Comparison of ENCODE assay signal across 10 mouse cellular contexts in the genomic region with DNA sequence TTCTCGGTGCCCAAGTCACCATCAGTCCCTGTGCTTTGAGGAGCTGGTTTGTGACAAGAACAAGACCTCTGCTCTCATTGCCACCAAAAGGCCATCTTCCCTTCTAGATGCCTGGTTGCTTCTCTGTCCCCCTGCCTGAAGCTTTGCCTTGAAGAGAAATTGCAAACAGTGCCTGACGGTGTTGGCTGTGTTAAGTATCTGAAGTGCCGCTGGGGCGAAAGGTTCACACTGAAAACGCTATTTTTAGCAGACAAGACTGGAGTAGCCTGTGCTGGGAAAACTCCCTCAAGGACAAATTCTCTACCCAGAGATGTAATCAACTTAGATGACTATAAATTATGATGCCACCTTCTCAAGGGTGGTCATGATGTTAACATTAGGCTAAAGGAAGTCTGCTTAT.
"Had no signal": no experiment of that assay in that cellular context is flagged by ENCODE, and none has a peak within 500 bp of the region (broad histone marks: within the 10 kb centered on the region; RNA-seq: fewer than 3 reads in every experiment).

No protein-coding gene starts in this region.

- H3K4me2 ChIP-seq: limb, embryonic 12.5 days; liver, embryonic 13.5 days; lung, embryonic 15.5 days; midbrain, embryonic 13.5 days had no signal

- DNase-seq: liver; liver, embryonic 13.5 days; liver, postnatal 0 days; lung, postnatal 14 days; right cerebral cortex, adult 18-20 months had no signal

- ATAC-seq: liver, postnatal 0 days; midbrain, embryonic 13.5 days had no signal

- H3K27me3 ChIP-seq: limb, embryonic 12.5 days; liver, embryonic 13.5 days; lung, embryonic 15.5 days; midbrain, embryonic 13.5 days had no signal

- H3K9me3 ChIP-seq: limb, embryonic 12.5 days; liver, embryonic 13.5 days; lung, embryonic 15.5 days; midbrain, embryonic 13.5 days had no signal

- H3K4me1 ChIP-seq: limb, embryonic 12.5 days; liver, embryonic 13.5 days; lung, embryonic 15.5 days; midbrain, embryonic 13.5 days had no signal

- H3K27ac ChIP-seq: limb, embryonic 12.5 days; liver, embryonic 13.5 days; lung, embryonic 15.5 days; macrophage; midbrain, embryonic 13.5 days; stomach, postnatal 0 days had no signal

- H3K36me3 ChIP-seq: limb, embryonic 12.5 days; liver, embryonic 13.5 days; lung, embryonic 15.5 days; midbrain, embryonic 13.5 days had no signal

- H3K9ac ChIP-seq: limb, embryonic 12.5 days; liver, embryonic 13.5 days; liver, postnatal 0 days; lung, embryonic 15.5 days; midbrain, embryonic 13.5 days had no signal

- H3K4me3 ChIP-seq: limb, embryonic 12.5 days; liver, embryonic 13.5 days; lung, embryonic 15.5 days; midbrain, embryonic 13.5 days had no signal
